Mouse (Mus musculus) E14TG2a.4 (cell line): ENCODE measurements around the gene Pdpn.

ENCODE experiments used
- H3K27me3 ChIP-seq: 2 replicates; pipeline ENCODE4 v1.6.1; 2014; ENCODE audit warnings: low read length, control low read depth; ENCODE audit not compliant: insufficient read depth
- H3K36me3 ChIP-seq: 2 replicates; pipeline ENCODE4 v1.6.1; 2014; ENCODE audit warnings: low read length, control low read depth; ENCODE audit not compliant: insufficient read depth
- H3K4me1 ChIP-seq: replicated peaks from 2 replicates; pipeline ENCODE4 v1.6.1; 2014; ENCODE audit warnings: low read depth, low read length, control low read depth
- H3K4me3 ChIP-seq: replicated peaks from 2 replicates; pipeline ENCODE4 v1.5.1; 2014; ENCODE audit warnings: mild to moderate bottlenecking, low read length
- H3K9me3 ChIP-seq: 2 replicates; pipeline ENCODE4 v1.6.1; 2014; ENCODE audit warnings: low read length, control low read depth
- CTCF ChIP-seq: conservative IDR thresholded peaks from 2 replicates; pipeline ENCODE4 v1.5.1; 2014; ENCODE audit warnings: low read length
- NANOG ChIP-seq: IDR thresholded peaks from 2 replicates; pipeline ENCODE4 v1.6.1; 2014; ENCODE audit warnings: borderline replicate concordance, low read length, mixed read lengths
- POU5F1 ChIP-seq: IDR thresholded peaks from 2 replicates; pipeline ENCODE4 v1.6.1; 2014; ENCODE audit warnings: low read length, borderline replicate concordance

Gene Pdpn

DNA sequence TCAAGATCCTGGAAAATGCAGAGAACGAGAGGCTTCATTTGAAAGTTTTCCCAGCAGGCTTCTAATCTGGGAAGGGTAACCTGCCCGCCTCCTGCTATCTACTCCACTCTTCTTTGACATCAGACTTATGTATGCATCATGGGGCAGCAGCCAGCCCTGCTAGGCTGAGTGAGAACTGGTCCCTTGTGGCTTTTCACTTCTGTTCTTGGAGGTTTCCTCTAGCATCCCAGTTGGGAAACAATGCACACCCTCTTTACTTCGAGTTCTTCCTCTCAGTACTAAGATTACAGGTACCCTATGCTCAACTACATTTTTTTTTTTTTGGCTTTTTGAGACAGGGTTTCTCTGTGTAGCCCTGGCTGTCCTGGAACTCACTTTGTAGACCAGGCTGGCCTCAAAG, 28.5 kb downstream of the Pdpn start:
- no peaks in the 10 kb centered on the region for H3K9me3 ChIP-seq
- no peaks in the 10 kb centered on the region for H3K27me3 ChIP-seq
- no peak for TF ChIP-seq POU5F1
- no peak for TF ChIP-seq NANOG
- no peak for TF ChIP-seq CTCF
- peaks cover 58% of the 10 kb centered on the region for H3K36me3 ChIP-seq
- H3K4me1 ChIP-seq, result 0 out of 2 replicates have a peak, but pooled peaks cover 3% of the 10 kb centered on the region
- no peak overlapping the region for H3K4me3 ChIP-seq

DNA sequence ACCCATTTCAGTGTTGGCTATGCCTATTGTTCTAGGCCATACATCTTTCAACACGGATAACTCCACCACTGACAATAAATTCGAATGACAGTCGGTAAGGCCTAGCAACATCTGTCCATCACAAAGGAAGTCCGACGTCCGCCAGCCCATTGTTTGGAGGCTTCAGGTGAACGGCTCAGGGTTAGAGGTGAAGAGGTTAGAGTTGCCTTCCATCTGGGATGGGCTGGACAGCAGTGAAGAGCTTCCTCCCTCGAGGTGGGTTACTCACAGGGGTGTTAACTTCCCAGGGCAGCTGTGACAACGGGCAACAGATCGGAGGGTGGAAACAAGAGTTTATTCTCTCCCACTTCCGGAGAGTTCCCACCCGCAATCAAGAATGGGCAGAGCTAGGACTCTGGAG, 36.7 kb downstream of the Pdpn start:
- Histone ChIP-seq H3K4me3 (no peak overlapping the region), H3K27me3 (0 out of 2 replicates have a peak, but pooled peaks cover 4% of the 10 kb centered on the region), H3K4me1 (peaks cover 54% of the 10 kb centered on the region), H3K9me3 (no peaks in the 10 kb centered on the region), H3K36me3 (peaks cover 5% of the 10 kb centered on the region; the same call in 1 of the 2 replicates)
- TF ChIP-seq CTCF, result no peak
- peak; percentile 11; the same call in 1 of the 2 replicates for TF ChIP-seq NANOG

- no peaks in the 10 kb centered on the region for H3K36me3 ChIP-seq
- peaks cover 54% of the 10 kb centered on the region for H3K4me1 ChIP-seq
- 0 out of 2 replicates have a peak, but pooled peaks cover 4% of the 10 kb centered on the region for H3K27me3 ChIP-seq
- TF ChIP-seq CTCF (no peak), NANOG (no peak), POU5F1 (no peak)
- no peaks in the 10 kb centered on the region for H3K9me3 ChIP-seq
- no peak overlapping the region for H3K4me3 ChIP-seq
These were observed 39.5 kb downstream of the Pdpn start for GRCm38 (mm10) chr4:143259718-143260349.

GRCm38 (mm10) chr4:143258517-143258916, 40.8 kb downstream of the Pdpn start:
- no peak for TF ChIP-seq NANOG
- peak; percentile 44 for TF ChIP-seq CTCF

GRCm38 (mm10) chr4:143257971-143258370, 41.4 kb downstream of the Pdpn start:
- Histone ChIP-seq H3K36me3 (no peaks in the 10 kb centered on the region), H3K27me3 (0 out of 2 replicates have a peak, but pooled peaks cover 4% of the 10 kb centered on the region), H3K9me3 (peaks cover 6% of the 10 kb centered on the region; the same call in 1 of the 2 replicates), H3K4me1 (peaks cover 47% of the 10 kb centered on the region), H3K4me3 (peak overlapping the region; percentile 51)
- no peak for TF ChIP-seq POU5F1
- no peak for TF ChIP-seq NANOG

More at GRCm38 (mm10) chr4:143258517-143258916, 40.8 kb downstream of the Pdpn start:
- Histone ChIP-seq H3K9me3 (peaks cover 4% of the 10 kb centered on the region; the same call in 1 of the 2 replicates), H3K36me3 (no peaks in the 10 kb centered on the region), H3K4me3 (peak overlapping the region; percentile 51), H3K27me3 (0 out of 2 replicates have a peak, but pooled peaks cover 4% of the 10 kb centered on the region), H3K4me1 (peaks cover 51% of the 10 kb centered on the region)

GRCm38 (mm10) chr4:143255541-143255940, 43.8 kb downstream of the Pdpn start:
- Histone ChIP-seq H3K36me3 (no peaks in the 10 kb centered on the region), H3K4me3 (no peak overlapping the region), H3K27me3 (0 out of 2 replicates have a peak, but pooled peaks cover 4% of the 10 kb centered on the region), H3K9me3 (peaks cover 6% of the 10 kb centered on the region; the same call in 1 of the 2 replicates), H3K4me1 (peaks cover 25% of the 10 kb centered on the region)
- TF ChIP-seq NANOG (no peak), CTCF (no peak), POU5F1 (no peak)

GRCm38 (mm10) chr4:143253356-143253755, 46.0 kb downstream of the Pdpn start:
- TF ChIP-seq CTCF, result no peak
- TF ChIP-seq NANOG, result no peak
- no peak for TF ChIP-seq POU5F1
- H3K4me3 ChIP-seq, result no peak overlapping the region
- H3K36me3 ChIP-seq, result no peaks in the 10 kb centered on the region
- peaks cover 6% of the 10 kb centered on the region; the same call in 1 of the 2 replicates for H3K9me3 ChIP-seq
- H3K27me3 ChIP-seq, result 0 out of 2 replicates have a peak, but pooled peaks cover 4% of the 10 kb centered on the region
- H3K4me1 ChIP-seq, result peaks cover 12% of the 10 kb centered on the region

DNA sequence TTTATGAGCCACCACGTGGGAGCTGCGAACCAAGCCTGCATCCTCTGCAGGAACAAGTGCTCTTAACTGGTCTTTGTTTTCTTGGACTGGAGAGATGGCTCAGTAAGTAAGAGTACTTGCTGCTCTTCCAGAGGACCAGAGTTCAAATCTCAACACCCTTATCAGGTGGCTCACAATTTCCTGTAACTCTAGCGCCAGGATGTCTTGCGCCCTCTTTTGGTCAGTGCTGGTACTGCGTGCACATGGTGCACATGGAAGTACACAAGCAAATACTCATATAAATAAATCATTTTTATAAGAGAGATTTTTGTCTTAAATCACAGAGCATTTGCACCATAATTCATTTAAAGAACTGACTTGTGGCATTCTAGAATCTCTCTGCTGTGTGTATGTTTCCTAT, 51.3 kb downstream of the Pdpn start:
- Histone ChIP-seq H3K36me3 (no peaks in the 10 kb centered on the region), H3K27me3 (no peaks in the 10 kb centered on the region), H3K4me3 (no peak overlapping the region), H3K9me3 (0 out of 2 replicates have a peak, but pooled peaks cover 4% of the 10 kb centered on the region), H3K4me1 (peaks cover 13% of the 10 kb centered on the region)
- TF ChIP-seq NANOG (no peak), CTCF (peak; percentile 100)

- Histone ChIP-seq H3K36me3 (no peaks in the 10 kb centered on the region), H3K4me3 (no peak overlapping the region), H3K27me3 (no peaks in the 10 kb centered on the region), H3K9me3 (0 out of 2 replicates have a peak, but pooled peaks cover 4% of the 10 kb centered on the region), H3K4me1 (peaks cover 36% of the 10 kb centered on the region)
- TF ChIP-seq CTCF (no peak), POU5F1 (no peak), NANOG (no peak)
These were observed 58.1 kb downstream of the Pdpn start for GRCm38 (mm10) chr4:143241294-143241693.
